Mouse (Mus musculus): ENCODE results near the gene Gadd45gip1. TPM values are rescaled to one million over a fixed set of nuclear protein-coding genes. Genes with fewer than 3 reads are reported as not detected.

The Gadd45gip1 gene
- total and polyA plus RNA-seq, 2 experiments from 2014 or later, result 27.5 to 42.9 TPM

DNA sequence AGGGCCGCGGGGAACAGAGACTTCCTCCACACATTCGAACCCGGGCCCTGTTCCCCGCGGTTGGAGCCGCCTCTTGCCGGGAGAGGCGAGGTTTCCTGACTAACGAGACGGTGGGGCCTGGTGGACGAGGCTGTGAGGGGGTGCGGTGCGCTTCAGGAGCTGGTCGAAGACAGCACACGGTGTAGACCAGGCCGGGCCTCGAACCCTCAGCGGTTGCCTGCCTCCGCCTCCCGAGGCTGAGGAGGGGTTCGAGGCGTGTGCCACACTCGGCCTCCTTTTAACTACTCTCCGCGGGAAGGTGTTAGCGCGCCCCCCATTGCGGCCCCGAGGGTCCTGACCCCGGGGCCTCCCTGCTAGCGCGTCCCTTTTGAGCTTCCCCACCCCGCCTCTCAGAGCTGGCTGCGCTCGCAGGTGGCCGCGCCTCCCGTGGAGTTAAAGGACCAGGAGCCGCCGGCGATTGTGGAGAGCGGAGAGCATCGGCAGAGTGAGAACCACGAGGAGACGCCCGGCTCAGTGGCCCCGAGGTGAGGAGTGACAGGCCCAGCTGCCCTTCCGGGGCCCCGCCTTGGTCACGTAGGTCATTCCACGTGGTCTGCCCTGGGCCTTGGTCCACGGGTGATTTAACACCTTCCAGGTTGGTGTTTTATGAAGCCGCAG is 41.1 kb downstream of the Gadd45gip1 start:
- DNase-seq (ENCODE audit: low spot score), result no peak
- Histone ChIP-seq H3K4me2 (ENCODE audit: low read depth, low read length, poor library complexity, severe bottlenecking) (peak overlapping the region; percentile 84), H3K4me1 (ENCODE audit: insufficient read depth, low read length) (peaks cover 8% of the 10 kb centered on the region; the same call in 1 of the 2 replicates), H3K9me3 (ENCODE audit: low read length) (no peaks in the 10 kb centered on the region), H3K4me3 (ENCODE audit: low read depth, low read length) (peak overlapping the region; percentile 48), H3K36me3 (ENCODE audit: insufficient read depth, low read length) (peaks cover 23% of the 10 kb centered on the region), H3K9ac (replicated peaks; ENCODE audit: low read length, poor library complexity, severe bottlenecking) (peak overlapping the region; percentile 55), H3K27me3 (ENCODE audit: insufficient read depth, low read length) (no peaks in the 10 kb centered on the region), H3K27ac (ENCODE audit: low read depth, low read length) (no peak overlapping the region)
- WGBS, result 5% methylated on average over 41 of the region's 54 CpGs
- peak; percentile 64 for ATAC-seq (ENCODE audit: low FRiP score)
- TF ChIP-seq CTCF (IDR thresholded peaks at IDR 0.05), result no peak

DNA sequence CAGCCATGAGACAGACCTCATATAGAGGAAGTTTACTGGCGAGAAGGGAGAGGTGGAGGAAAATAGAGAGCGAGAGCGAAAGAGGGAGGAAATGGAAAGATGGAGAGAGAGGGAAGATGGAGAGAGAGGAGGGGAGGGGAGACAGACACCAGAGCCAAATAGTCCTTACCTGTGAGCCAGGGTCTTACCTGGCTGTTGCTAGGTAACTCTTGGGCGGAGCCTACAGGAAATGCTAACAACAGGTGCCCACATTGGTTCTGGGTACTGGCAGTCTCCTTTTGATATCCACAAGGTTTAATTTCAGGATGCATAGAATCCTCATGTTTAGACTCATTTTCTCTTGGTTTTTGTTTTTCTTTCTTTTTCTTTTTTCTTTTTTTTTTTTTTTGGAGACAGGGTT is 41.7 kb downstream of the Gadd45gip1 start:
- TF ChIP-seq CTCF (IDR thresholded peaks at IDR 0.05), result no peak
- H3K36me3 ChIP-seq (ENCODE audit: insufficient read depth, low read length), result peaks cover 18% of the 10 kb centered on the region
- no peaks in the 10 kb centered on the region for H3K9me3 ChIP-seq (ENCODE audit: low read length)
- H3K4me3 ChIP-seq (ENCODE audit: low read depth, low read length), result peak overlapping the region; percentile 48
- H3K9ac ChIP-seq (replicated peaks; ENCODE audit: low read length, poor library complexity, severe bottlenecking), result 0 out of 2 replicates have a peak overlapping the region, but pooled peaks have one; percentile 55
- H3K4me1 ChIP-seq (ENCODE audit: insufficient read depth, low read length), result peaks cover 8% of the 10 kb centered on the region; the same call in 1 of the 2 replicates
- DNase-seq (ENCODE audit: low spot score) (no peak), ATAC-seq (ENCODE audit: low FRiP score) (no peak)
- peak overlapping the region; percentile 84 for H3K4me2 ChIP-seq (ENCODE audit: low read depth, low read length, poor library complexity, severe bottlenecking)
- H3K27ac ChIP-seq (ENCODE audit: low read depth, low read length), result no peak overlapping the region
- no peaks in the 10 kb centered on the region for H3K27me3 ChIP-seq (ENCODE audit: insufficient read depth, low read length)
- WGBS, result 69% methylated on average over 4 of the region's 4 CpGs

DNA sequence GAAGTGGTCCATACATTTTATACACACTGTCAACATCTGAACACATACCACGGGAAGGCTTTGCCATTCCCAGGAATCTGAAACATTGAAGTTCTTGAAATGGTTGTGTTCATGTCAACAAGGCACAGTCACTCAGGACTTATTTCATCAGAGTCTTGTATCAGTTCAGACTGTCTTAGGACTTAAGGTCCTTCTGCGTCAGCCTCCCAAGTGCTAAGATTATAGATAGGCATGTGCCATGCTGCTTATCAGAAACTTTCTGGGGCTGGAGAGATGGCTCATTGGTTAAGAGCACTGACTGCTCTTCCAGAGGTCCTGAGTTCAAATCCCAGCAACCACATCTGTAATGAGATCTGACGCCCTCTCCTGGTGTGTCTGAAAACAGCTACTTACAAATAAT is 43.0 kb downstream of the Gadd45gip1 start:
- Histone ChIP-seq H3K4me2 (ENCODE audit: low read depth, low read length, poor library complexity, severe bottlenecking) (no peak overlapping the region), H3K27me3 (ENCODE audit: insufficient read depth, low read length) (no peaks in the 10 kb centered on the region), H3K9ac (replicated peaks; ENCODE audit: low read length, poor library complexity, severe bottlenecking) (no peak overlapping the region), H3K4me3 (ENCODE audit: low read depth, low read length) (no peak overlapping the region), H3K9me3 (ENCODE audit: low read length) (no peaks in the 10 kb centered on the region), H3K36me3 (ENCODE audit: insufficient read depth, low read length) (peaks cover 4% of the 10 kb centered on the region; the same call in 1 of the 2 replicates), H3K4me1 (ENCODE audit: insufficient read depth, low read length) (peaks cover 8% of the 10 kb centered on the region; the same call in 1 of the 2 replicates), H3K27ac (ENCODE audit: low read depth, low read length) (no peak overlapping the region)
- WGBS, result 95% methylated on average over 3 of the region's 3 CpGs
- TF ChIP-seq CTCF (IDR thresholded peaks at IDR 0.05), result no peak
- ATAC-seq (ENCODE audit: low FRiP score) (no peak), DNase-seq (ENCODE audit: low spot score) (no peak)

DNA sequence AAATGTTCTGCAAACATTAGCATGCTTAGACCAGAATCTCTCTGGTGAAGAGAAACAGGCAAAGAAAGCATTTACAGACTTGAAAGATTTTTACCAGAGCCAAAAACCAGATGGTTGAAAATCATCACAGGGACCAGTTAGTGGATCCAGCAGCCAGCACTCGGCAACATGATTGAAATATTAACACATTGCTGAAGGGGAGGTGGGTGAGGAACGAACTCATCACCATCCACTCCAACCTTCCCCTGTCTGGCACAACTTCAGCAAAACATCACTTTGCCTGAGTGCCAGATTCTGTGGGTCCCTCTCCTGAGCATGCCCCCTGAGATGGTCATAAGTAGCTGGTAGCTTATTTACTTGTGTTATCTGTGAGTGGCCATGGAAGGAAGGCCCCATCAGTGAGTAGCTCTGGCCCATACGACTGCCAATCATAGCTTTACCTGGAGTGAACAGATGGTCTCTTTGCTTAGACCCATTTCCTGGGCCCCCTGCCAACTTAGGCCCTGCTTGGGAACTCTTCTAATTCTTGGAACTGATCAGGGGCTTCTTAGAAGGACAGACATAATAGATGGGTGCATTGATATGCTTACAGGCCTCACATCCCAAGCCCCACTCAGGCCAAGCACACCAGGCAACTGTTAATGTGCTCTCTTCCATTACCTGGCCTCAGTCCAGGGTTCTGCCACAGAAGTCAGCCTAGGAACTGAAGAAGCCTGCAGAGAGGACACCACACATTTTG is 46.1 kb downstream of the Gadd45gip1 start:
- Histone ChIP-seq H3K27ac (ENCODE audit: low read depth, low read length) (no peak overlapping the region), H3K9me3 (ENCODE audit: low read length) (no peaks in the 10 kb centered on the region), H3K9ac (replicated peaks; ENCODE audit: low read length, poor library complexity, severe bottlenecking) (no peak overlapping the region), H3K4me2 (ENCODE audit: low read depth, low read length, poor library complexity, severe bottlenecking) (no peak overlapping the region), H3K36me3 (ENCODE audit: insufficient read depth, low read length) (no peaks in the 10 kb centered on the region), H3K27me3 (ENCODE audit: insufficient read depth, low read length) (no peaks in the 10 kb centered on the region), H3K4me3 (ENCODE audit: low read depth, low read length) (no peak overlapping the region), H3K4me1 (ENCODE audit: insufficient read depth, low read length) (peaks cover 4% of the 10 kb centered on the region; the same call in 1 of the 2 replicates)
- WGBS, result 70% methylated on average over 3 of the region's 3 CpGs
- no peak for ATAC-seq (ENCODE audit: low FRiP score)
- DNase-seq (ENCODE audit: low spot score), result peak; percentile 57
- no peak for TF ChIP-seq CTCF (IDR thresholded peaks at IDR 0.05)

DNA sequence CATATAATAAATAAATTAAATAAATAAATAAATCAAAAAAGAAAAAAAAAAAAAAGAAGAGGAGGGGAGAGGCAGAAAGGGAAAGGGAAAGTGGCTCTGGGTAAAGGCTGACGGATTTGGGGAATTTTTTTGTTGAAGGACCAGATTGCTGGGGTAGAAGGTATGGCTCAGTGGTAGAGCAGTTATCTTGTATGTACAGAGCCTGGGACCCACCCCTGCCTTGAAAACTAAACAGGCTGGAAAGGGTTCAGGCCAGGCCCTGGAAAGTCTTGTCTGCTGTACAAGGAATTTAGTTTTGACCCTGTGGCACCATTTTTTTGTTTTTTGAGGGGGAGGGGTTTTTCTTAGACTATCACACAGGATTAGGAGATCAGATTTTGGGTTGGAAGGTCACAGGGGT is 47.6 kb downstream of the Gadd45gip1 start:
- Histone ChIP-seq H3K9ac (replicated peaks; ENCODE audit: low read length, poor library complexity, severe bottlenecking) (no peak overlapping the region), H3K27ac (ENCODE audit: low read depth, low read length) (no peak overlapping the region)
- TF ChIP-seq CTCF (IDR thresholded peaks at IDR 0.05), result no peak

DNA sequence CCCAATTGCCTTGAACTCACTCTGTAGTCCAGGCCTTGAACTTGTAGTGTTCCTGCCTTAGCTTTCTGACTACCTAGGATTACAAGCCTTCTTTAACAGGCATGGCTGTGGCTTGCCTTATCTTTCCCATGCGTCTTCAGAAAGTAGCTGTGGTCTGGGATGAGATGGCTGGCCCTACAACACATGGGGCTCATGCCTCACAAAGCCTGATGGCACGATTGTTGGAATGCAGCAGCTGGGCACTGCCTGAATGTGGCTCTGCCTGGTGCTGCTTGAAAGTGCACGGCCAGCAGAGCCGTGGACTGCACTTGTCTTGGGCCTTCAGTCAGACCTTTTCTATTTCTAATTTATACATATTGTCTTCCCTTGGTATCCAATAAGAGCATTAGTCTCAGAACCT is 53.4 kb downstream of the Gadd45gip1 start:
- no peak overlapping the region for H3K27ac ChIP-seq (ENCODE audit: low read depth, low read length)
- TF ChIP-seq CTCF (IDR thresholded peaks at IDR 0.05), result no peak
- DNase-seq (ENCODE audit: low spot score) (no peak), ATAC-seq (ENCODE audit: low FRiP score) (no peak)
- no peak overlapping the region for H3K4me2 ChIP-seq (ENCODE audit: low read depth, low read length, poor library complexity, severe bottlenecking)
- H3K27me3 ChIP-seq (ENCODE audit: insufficient read depth, low read length), result no peaks in the 10 kb centered on the region
- no peak overlapping the region for H3K4me3 ChIP-seq (ENCODE audit: low read depth, low read length)
- no peaks in the 10 kb centered on the region for H3K4me1 ChIP-seq (ENCODE audit: insufficient read depth, low read length)
- 84% methylated on average over 4 of the region's 4 CpGs for WGBS
- no peaks in the 10 kb centered on the region for H3K9me3 ChIP-seq (ENCODE audit: low read length)
- H3K36me3 ChIP-seq (ENCODE audit: insufficient read depth, low read length), result peaks cover 27% of the 10 kb centered on the region
- H3K9ac ChIP-seq (replicated peaks; ENCODE audit: low read length, poor library complexity, severe bottlenecking), result no peak overlapping the region

More for the DNA sequence above, 47.6 kb downstream of the Gadd45gip1 start:
- ATAC-seq (ENCODE audit: low FRiP score), result no peak
- Histone ChIP-seq H3K4me2 (ENCODE audit: low read depth, low read length, poor library complexity, severe bottlenecking) (no peak overlapping the region), H3K4me1 (ENCODE audit: insufficient read depth, low read length) (no peaks in the 10 kb centered on the region), H3K36me3 (ENCODE audit: insufficient read depth, low read length) (no peaks in the 10 kb centered on the region), H3K27me3 (ENCODE audit: insufficient read depth, low read length) (no peaks in the 10 kb centered on the region), H3K4me3 (ENCODE audit: low read depth, low read length) (no peak overlapping the region), H3K9me3 (ENCODE audit: low read length) (no peaks in the 10 kb centered on the region)
- no peak for DNase-seq (ENCODE audit: low spot score)
- 100% methylated on average over 1 of the region's 1 CpGs for WGBS

Small RNA genes within 50 kb of the gene (microRNA-seq; reads per million reads assigned to microRNA genes)
- 2.7 reads per million for gene Mir7069 (ENCODE audit: borderline number of aligned reads)

Other genes with a start within 250 kb of the Gadd45gip1 start
- 3.9 and 4.3 TPM in 2 replicates for gene Ier2, start 168.7 kb upstream of the Gadd45gip1 start, total RNA-seq (2014; rRNA removed)
- 12.8 and 14.7 TPM in 2 replicates for gene Ier2, start 168.7 kb upstream of the Gadd45gip1 start, polyA plus RNA-seq (2015; fragmentation: Nextera tagmentation; extraction: Ambion mirVana)
- 88.5 and 99.5 TPM in 2 replicates for gene Trmt1, start 145.2 kb upstream of the Gadd45gip1 start, total RNA-seq (2014; rRNA removed)
- 74.2 and 75.0 TPM in 2 replicates for gene Trmt1, start 145.2 kb upstream of the Gadd45gip1 start, polyA plus RNA-seq (2015; fragmentation: Nextera tagmentation; extraction: Ambion mirVana)
- 87.2 and 102 TPM in 2 replicates for gene Nacc1, start 143.7 kb upstream of the Gadd45gip1 start, total RNA-seq (2014; rRNA removed)
- gene Nacc1, start 143.7 kb upstream of the Gadd45gip1 start, polyA plus RNA-seq (2015; fragmentation: Nextera tagmentation; extraction: Ambion mirVana), result 13.7 and 13.8 TPM in 2 replicates
- 4.6 and 4.8 TPM in 2 replicates for gene Lyl1, start 130.1 kb upstream of the Gadd45gip1 start, total RNA-seq (2014; rRNA removed)
- 2.0 and 2.8 TPM in 2 replicates for gene Lyl1, start 130.1 kb upstream of the Gadd45gip1 start, polyA plus RNA-seq (2015; fragmentation: Nextera tagmentation; extraction: Ambion mirVana)
- not detected in 2 replicates for gene G430095P16Rik, start 108.5 kb upstream of the Gadd45gip1 start, total RNA-seq (2014; rRNA removed)
- 0.39 and 0.71 TPM in 2 replicates for gene G430095P16Rik, start 108.5 kb upstream of the Gadd45gip1 start, polyA plus RNA-seq (2015; fragmentation: Nextera tagmentation; extraction: Ambion mirVana)
- gene Nfix, start 31.2 kb upstream of the Gadd45gip1 start, total RNA-seq (2014; rRNA removed), result 40.1 and 62.5 TPM in 2 replicates
- gene Nfix, start 31.2 kb upstream of the Gadd45gip1 start, polyA plus RNA-seq (2015; fragmentation: Nextera tagmentation; extraction: Ambion mirVana), result 41.7 and 53.7 TPM in 2 replicates
- 7.6 and 7.7 TPM in 2 replicates for gene Dand5, start 8.7 kb upstream of the Gadd45gip1 start, total RNA-seq (2014; rRNA removed)
- 12.6 and 14.5 TPM in 2 replicates for gene Dand5, start 8.7 kb upstream of the Gadd45gip1 start, polyA plus RNA-seq (2015; fragmentation: Nextera tagmentation; extraction: Ambion mirVana)
- 43.8 and 57.5 TPM in 2 replicates for gene Rad23a, start 9.1 kb downstream of the Gadd45gip1 start, total RNA-seq (2014; rRNA removed)
- gene Rad23a, start 9.1 kb downstream of the Gadd45gip1 start, polyA plus RNA-seq (2015; fragmentation: Nextera tagmentation; extraction: Ambion mirVana), result 83.5 and 88.3 TPM in 2 replicates
- gene Calr, start 15.4 kb downstream of the Gadd45gip1 start, total RNA-seq (2014; rRNA removed), result 369 and 436 TPM in 2 replicates
- 444 and 445 TPM in 2 replicates for gene Calr, start 15.4 kb downstream of the Gadd45gip1 start, polyA plus RNA-seq (2015; fragmentation: Nextera tagmentation; extraction: Ambion mirVana)
- 74.8 and 84.6 TPM in 2 replicates for gene Farsa, start 25.5 kb downstream of the Gadd45gip1 start, total RNA-seq (2014; rRNA removed)
- 92.7 and 103 TPM in 2 replicates for gene Farsa, start 25.5 kb downstream of the Gadd45gip1 start, polyA plus RNA-seq (2015; fragmentation: Nextera tagmentation; extraction: Ambion mirVana)
- 29.5 and 31.7 TPM in 2 replicates for gene Syce2, start 40.6 kb downstream of the Gadd45gip1 start, total RNA-seq (2014; rRNA removed)
- 56.2 and 61.4 TPM in 2 replicates for gene Syce2, start 40.6 kb downstream of the Gadd45gip1 start, polyA plus RNA-seq (2015; fragmentation: Nextera tagmentation; extraction: Ambion mirVana)
- gene Gcdh, start 62.4 kb downstream of the Gadd45gip1 start, total RNA-seq (2014; rRNA removed), result 22.1 and 30.5 TPM in 2 replicates
- gene Gcdh, start 62.4 kb downstream of the Gadd45gip1 start, polyA plus RNA-seq (2015; fragmentation: Nextera tagmentation; extraction: Ambion mirVana), result 33.2 and 35.3 TPM in 2 replicates
- 0.52 TPM in 1 of 2 replicates, not detected in the other for gene Klf1, start 70.4 kb downstream of the Gadd45gip1 start, total RNA-seq (2014; rRNA removed)
- 0.36 and 0.52 TPM in 2 replicates for gene Klf1, start 70.4 kb downstream of the Gadd45gip1 start, polyA plus RNA-seq (2015; fragmentation: Nextera tagmentation; extraction: Ambion mirVana)
- gene Dnase2a, start 77.0 kb downstream of the Gadd45gip1 start, total RNA-seq (2014; rRNA removed), result 4.3 and 5.7 TPM in 2 replicates
- 6.7 and 8.2 TPM in 2 replicates for gene Dnase2a, start 77.0 kb downstream of the Gadd45gip1 start, polyA plus RNA-seq (2015; fragmentation: Nextera tagmentation; extraction: Ambion mirVana)
- gene Mast1, start 105.8 kb downstream of the Gadd45gip1 start, total RNA-seq (2014; rRNA removed), result 85.9 and 92.0 TPM in 2 replicates
- 79.8 and 89.0 TPM in 2 replicates for gene Mast1, start 105.8 kb downstream of the Gadd45gip1 start, polyA plus RNA-seq (2015; fragmentation: Nextera tagmentation; extraction: Ambion mirVana)
- 4.5 and 6.2 TPM in 2 replicates for gene Rtbdn, start 115.5 kb downstream of the Gadd45gip1 start, total RNA-seq (2014; rRNA removed)
- 4.8 and 5.3 TPM in 2 replicates for gene Rtbdn, start 115.5 kb downstream of the Gadd45gip1 start, polyA plus RNA-seq (2015; fragmentation: Nextera tagmentation; extraction: Ambion mirVana)
- not detected in 2 replicates for gene Gm49661, start 137.9 kb downstream of the Gadd45gip1 start, total RNA-seq (2014; rRNA removed)
- gene Gm49661, start 137.9 kb downstream of the Gadd45gip1 start, polyA plus RNA-seq (2015; fragmentation: Nextera tagmentation; extraction: Ambion mirVana), result not detected in 2 replicates
- gene Prdx2, start 138.1 kb downstream of the Gadd45gip1 start, total RNA-seq (2014; rRNA removed), result 720 and 802 TPM in 2 replicates
- 904 and 934 TPM in 2 replicates for gene Prdx2, start 138.1 kb downstream of the Gadd45gip1 start, polyA plus RNA-seq (2015; fragmentation: Nextera tagmentation; extraction: Ambion mirVana)
- gene Rnaseh2a, start 138.2 kb downstream of the Gadd45gip1 start, total RNA-seq (2014; rRNA removed), result 40.5 and 48.9 TPM in 2 replicates
- gene Rnaseh2a, start 138.2 kb downstream of the Gadd45gip1 start, polyA plus RNA-seq (2015; fragmentation: Nextera tagmentation; extraction: Ambion mirVana), result 36.5 and 39.7 TPM in 2 replicates
- 11.3 and 15.9 TPM in 2 replicates for gene Junb, start 147.2 kb downstream of the Gadd45gip1 start, total RNA-seq (2014; rRNA removed)
- 5.3 and 6.1 TPM in 2 replicates for gene Junb, start 147.2 kb downstream of the Gadd45gip1 start, polyA plus RNA-seq (2015; fragmentation: Nextera tagmentation; extraction: Ambion mirVana)
- 21.4 and 32.5 TPM in 2 replicates for gene Hook2, start 159.1 kb downstream of the Gadd45gip1 start, total RNA-seq (2014; rRNA removed)
- 40.1 and 41.3 TPM in 2 replicates for gene Hook2, start 159.1 kb downstream of the Gadd45gip1 start, polyA plus RNA-seq (2015; fragmentation: Nextera tagmentation; extraction: Ambion mirVana)
- 0.47 TPM in 1 of 2 replicates, not detected in the other for gene Best2, start 183.0 kb downstream of the Gadd45gip1 start, total RNA-seq (2014; rRNA removed)
- 0.15 and 0.27 TPM in 2 replicates for gene Best2, start 183.0 kb downstream of the Gadd45gip1 start, polyA plus RNA-seq (2015; fragmentation: Nextera tagmentation; extraction: Ambion mirVana)
- gene Asna1, start 193.8 kb downstream of the Gadd45gip1 start, total RNA-seq (2014; rRNA removed), result 123 and 172 TPM in 2 replicates
- 137 and 151 TPM in 2 replicates for gene Asna1, start 193.8 kb downstream of the Gadd45gip1 start, polyA plus RNA-seq (2015; fragmentation: Nextera tagmentation; extraction: Ambion mirVana)
- 266 and 292 TPM in 2 replicates for gene Trir, start 195.3 kb downstream of the Gadd45gip1 start, total RNA-seq (2014; rRNA removed)
- gene Trir, start 195.3 kb downstream of the Gadd45gip1 start, polyA plus RNA-seq (2015; fragmentation: Nextera tagmentation; extraction: Ambion mirVana), result 144 and 145 TPM in 2 replicates
- gene Tnpo2, start 205.4 kb downstream of the Gadd45gip1 start, total RNA-seq (2014; rRNA removed), result 173 and 174 TPM in 2 replicates
- 53.5 and 53.7 TPM in 2 replicates for gene Tnpo2, start 205.4 kb downstream of the Gadd45gip1 start, polyA plus RNA-seq (2015; fragmentation: Nextera tagmentation; extraction: Ambion mirVana)
- 113 and 120 TPM in 2 replicates for gene Fbxw9, start 228.5 kb downstream of the Gadd45gip1 start, total RNA-seq (2014; rRNA removed)
- 92.1 and 97.1 TPM in 2 replicates for gene Fbxw9, start 228.5 kb downstream of the Gadd45gip1 start, polyA plus RNA-seq (2015; fragmentation: Nextera tagmentation; extraction: Ambion mirVana)
- not detected in 2 replicates for gene Gm5741, start 236.5 kb downstream of the Gadd45gip1 start, total RNA-seq (2014; rRNA removed)
- 2.2 TPM in 1 of 2 replicates, not detected in the other for gene Gm5741, start 236.5 kb downstream of the Gadd45gip1 start, polyA plus RNA-seq (2015; fragmentation: Nextera tagmentation; extraction: Ambion mirVana)
- gene Dhps, start 240.2 kb downstream of the Gadd45gip1 start, total RNA-seq (2014; rRNA removed), result 66.3 and 77.1 TPM in 2 replicates
- gene Dhps, start 240.2 kb downstream of the Gadd45gip1 start, polyA plus RNA-seq (2015; fragmentation: Nextera tagmentation; extraction: Ambion mirVana), result 128 and 129 TPM in 2 replicates
- 92.6 and 105 TPM in 2 replicates for gene Wdr83os, start 249.2 kb downstream of the Gadd45gip1 start, total RNA-seq (2014; rRNA removed)
- 129 and 137 TPM in 2 replicates for gene Wdr83os, start 249.2 kb downstream of the Gadd45gip1 start, polyA plus RNA-seq (2015; fragmentation: Nextera tagmentation; extraction: Ambion mirVana)
- 27.4 and 34.1 TPM in 2 replicates for gene Wdr83, start 249.8 kb downstream of the Gadd45gip1 start, total RNA-seq (2014; rRNA removed)
- 37.0 and 39.9 TPM in 2 replicates for gene Wdr83, start 249.8 kb downstream of the Gadd45gip1 start, polyA plus RNA-seq (2015; fragmentation: Nextera tagmentation; extraction: Ambion mirVana)

Measured in midbrain, postnatal 0 days (tissue).